19 mouse cellular contexts compared by ENCODE assay signal in genomic region chr9:48696330-48696729, GRCm38 (mm10).
A peak's percentile ranks its signal among the peaks of the same experiment; 100 is the strongest.
DNase-seq lines count a peak whose midpoint lies in the region; ATAC-seq lines count a peak whose summit lies in the region.
"Had no signal": no experiment of that assay in that cellular context is flagged by ENCODE, and none has a peak within 500 bp of the region (broad histone marks: within the 10 kb centered on the region; RNA-seq: fewer than 3 reads in every experiment).

No protein-coding gene starts in this region.

- peaks cover 13% of the 10 kb centered on the region; the same call in 1 of the 2 replicates for H3K36me3 ChIP-seq in forebrain, embryonic 10.5 days (replicated peaks)
- no peaks in the 10 kb centered on the region for H3K36me3 ChIP-seq in forebrain, embryonic 14.5 days (ENCODE audit: control insufficient read depth, insufficient read depth, low read length)
- peaks cover 8% of the 10 kb centered on the region; the same call in 1 of the 2 replicates for H3K36me3 ChIP-seq in hindbrain, embryonic 10.5 days
- H3K36me3 ChIP-seq in hindbrain, embryonic 12.5 days: no peaks in the 10 kb centered on the region
- no peaks in the 10 kb centered on the region for H3K36me3 ChIP-seq in midbrain, embryonic 11.5 days (ENCODE audit: control insufficient read depth, insufficient read depth, low read length)
- H3K36me3 ChIP-seq in midbrain, embryonic 16.5 days (ENCODE audit: control insufficient read depth, insufficient read depth, low read length): no peaks in the 10 kb centered on the region
- H3K36me3 ChIP-seq: hindbrain, embryonic 13.5 days; intestine, embryonic 15.5 days; limb, embryonic 15.5 days had no signal

- no peak overlapping the region for H3K9ac ChIP-seq in forebrain, embryonic 14.5 days (ENCODE audit: low read length)
- no peak overlapping the region for H3K9ac ChIP-seq in hindbrain, embryonic 12.5 days
- no peak overlapping the region for H3K9ac ChIP-seq in midbrain, embryonic 11.5 days (ENCODE audit: low read length)
- no peak overlapping the region for H3K9ac ChIP-seq in midbrain, embryonic 16.5 days (ENCODE audit: low read depth, low read length)
- H3K9ac ChIP-seq: hindbrain, embryonic 13.5 days; intestine, embryonic 15.5 days; limb, embryonic 15.5 days had no signal

- no peak for ATAC-seq in forebrain, embryonic 14.5 days
- no peak for ATAC-seq in hindbrain, embryonic 12.5 days (ENCODE audit: low FRiP score)
- peak; percentile 56; the same call in 1 of the 2 replicates for ATAC-seq in midbrain, embryonic 11.5 days (ENCODE audit: low FRiP score)
- ATAC-seq in midbrain, embryonic 16.5 days: no peak
- ATAC-seq: forebrain, embryonic 16.5 days; intestine, embryonic 15.5 days had no signal

- DNase-seq in forebrain, embryonic 10.5 days (ENCODE audit: extremely low spot score, low spot score): peak; percentile 42
- DNase-seq in forebrain, embryonic 14.5 days (ENCODE audit: low spot score): no peak
- no peak for DNase-seq in hindbrain, embryonic 10.5 days (ENCODE audit: low spot score)
- DNase-seq in midbrain, embryonic 11.5 days (ENCODE audit: low spot score, missing footprints): no peak
- DNase-seq in thymus, postnatal 4 days: peak; percentile 31
- DNase-seq in thymus, adult 18-20 months: no peak
- DNase-seq: cerebellum, adult 9-11 months; heart, adult 18-20 months; kidney, postnatal 4 days; right cerebral cortex, adult 18-20 months; thymus, postnatal 36 days had no signal

- H3K27ac ChIP-seq in forebrain, embryonic 10.5 days: peak overlapping the region; percentile 90
- H3K27ac ChIP-seq in forebrain, embryonic 14.5 days (ENCODE audit: low read depth, low read length): no peak overlapping the region
- peak overlapping the region; percentile 92 for H3K27ac ChIP-seq in hindbrain, embryonic 10.5 days
- no peak overlapping the region for H3K27ac ChIP-seq in hindbrain, embryonic 12.5 days
- H3K27ac ChIP-seq in midbrain, embryonic 11.5 days (ENCODE audit: low read depth, low read length): peak overlapping the region; percentile 91
- no peak overlapping the region for H3K27ac ChIP-seq in midbrain, embryonic 16.5 days (ENCODE audit: low read length)
- H3K27ac ChIP-seq: hindbrain, embryonic 13.5 days; intestine, embryonic 15.5 days; limb, embryonic 15.5 days had no signal

- WGBS in forebrain, embryonic 10.5 days: 10% methylated on average over 4 of the region's 4 CpGs
- 38% methylated on average over 4 of the region's 4 CpGs for WGBS in forebrain, embryonic 14.5 days
- 4% methylated on average over 4 of the region's 4 CpGs for WGBS in hindbrain, embryonic 10.5 days
- 13% methylated on average over 4 of the region's 4 CpGs for WGBS in hindbrain, embryonic 12.5 days
- WGBS in midbrain, embryonic 11.5 days: 3% methylated on average over 4 of the region's 4 CpGs
- WGBS in midbrain, embryonic 16.5 days: 14% methylated on average over 4 of the region's 4 CpGs

- no peaks in the 10 kb centered on the region for H3K27me3 ChIP-seq in forebrain, embryonic 10.5 days (ENCODE audit: poor library complexity, severe bottlenecking)
- H3K27me3 ChIP-seq in forebrain, embryonic 14.5 days (replicated peaks; ENCODE audit: control insufficient read depth, insufficient read depth, low read length): peaks cover 7% of the 10 kb centered on the region
- no peaks in the 10 kb centered on the region for H3K27me3 ChIP-seq in hindbrain, embryonic 10.5 days (ENCODE audit: insufficient read depth, poor library complexity, severe bottlenecking)
- no peaks in the 10 kb centered on the region for H3K27me3 ChIP-seq in hindbrain, embryonic 12.5 days
- H3K27me3 ChIP-seq in midbrain, embryonic 11.5 days (ENCODE audit: control insufficient read depth, insufficient read depth, low read length): no peaks in the 10 kb centered on the region
- no peaks in the 10 kb centered on the region for H3K27me3 ChIP-seq in midbrain, embryonic 16.5 days (ENCODE audit: control insufficient read depth, insufficient read depth, low read depth, low read length)
- H3K27me3 ChIP-seq: CH12.LX; intestine, embryonic 15.5 days had no signal

- no peaks in the 10 kb centered on the region for H3K9me3 ChIP-seq in forebrain, embryonic 10.5 days
- no peaks in the 10 kb centered on the region for H3K9me3 ChIP-seq in forebrain, embryonic 14.5 days (replicated peaks; ENCODE audit: control insufficient read depth, low read length)
- no peaks in the 10 kb centered on the region for H3K9me3 ChIP-seq in hindbrain, embryonic 10.5 days
- no peaks in the 10 kb centered on the region for H3K9me3 ChIP-seq in hindbrain, embryonic 12.5 days (replicated peaks)
- H3K9me3 ChIP-seq in midbrain, embryonic 11.5 days (ENCODE audit: control insufficient read depth, low read length): no peaks in the 10 kb centered on the region
- H3K9me3 ChIP-seq in midbrain, embryonic 16.5 days (replicated peaks; ENCODE audit: control insufficient read depth, low read length, poor library complexity, severe bottlenecking): no peaks in the 10 kb centered on the region
- H3K9me3 ChIP-seq: hindbrain, embryonic 13.5 days; intestine, embryonic 15.5 days; limb, embryonic 15.5 days had no signal

- no peak overlapping the region for H3K4me2 ChIP-seq in forebrain, embryonic 14.5 days (ENCODE audit: low read length)
- no peak overlapping the region for H3K4me2 ChIP-seq in hindbrain, embryonic 12.5 days (replicated peaks)
- H3K4me2 ChIP-seq in midbrain, embryonic 11.5 days: 0 out of 2 replicates have a peak overlapping the region, but pooled peaks have one; percentile 18
- no peak overlapping the region for H3K4me2 ChIP-seq in midbrain, embryonic 16.5 days (ENCODE audit: low read length)
- H3K4me2 ChIP-seq: hindbrain, embryonic 13.5 days; intestine, embryonic 15.5 days; limb, embryonic 15.5 days had no signal

- peak overlapping the region; percentile 22; the same call in 1 of the 2 replicates for H3K4me3 ChIP-seq in forebrain, embryonic 10.5 days
- H3K4me3 ChIP-seq in forebrain, embryonic 14.5 days (ENCODE audit: low read depth, low read length): no peak overlapping the region
- peak overlapping the region; percentile 26 for H3K4me3 ChIP-seq in hindbrain, embryonic 10.5 days
- no peak overlapping the region for H3K4me3 ChIP-seq in hindbrain, embryonic 12.5 days
- H3K4me3 ChIP-seq in midbrain, embryonic 11.5 days (ENCODE audit: low read depth, low read length): no peak overlapping the region
- H3K4me3 ChIP-seq in midbrain, embryonic 16.5 days (ENCODE audit: low read depth, low read length): no peak overlapping the region
- H3K4me3 ChIP-seq: hindbrain, embryonic 13.5 days; intestine, embryonic 15.5 days; limb, embryonic 15.5 days; myocyte had no signal

- peaks cover 94% of the 10 kb centered on the region for H3K4me1 ChIP-seq in forebrain, embryonic 10.5 days
- peaks cover 6% of the 10 kb centered on the region; the same call in 1 of the 2 replicates for H3K4me1 ChIP-seq in forebrain, embryonic 14.5 days (ENCODE audit: control insufficient read depth, insufficient read depth, low read length)
- peaks cover 97% of the 10 kb centered on the region for H3K4me1 ChIP-seq in hindbrain, embryonic 10.5 days (replicated peaks)
- peaks cover 43% of the 10 kb centered on the region for H3K4me1 ChIP-seq in hindbrain, embryonic 12.5 days
- peaks cover 56% of the 10 kb centered on the region for H3K4me1 ChIP-seq in midbrain, embryonic 11.5 days (ENCODE audit: control insufficient read depth, insufficient read depth, low read length)
- H3K4me1 ChIP-seq in midbrain, embryonic 16.5 days (ENCODE audit: control insufficient read depth, insufficient read depth, low read length): peaks cover 5% of the 10 kb centered on the region; the same call in 1 of the 2 replicates

Comparison
In these comparisons a context has a peak if more than half of its experiments do, and no peak if none do; other contexts are left out.
1. DNase-seq: peak in forebrain, embryonic 10.5 days (single experiment) and thymus, postnatal 4 days (single experiment); none in forebrain, embryonic 14.5 days (single experiment), hindbrain, embryonic 10.5 days (single experiment), midbrain, embryonic 11.5 days (single experiment) and thymus, adult 18-20 months (0 of 2).
2. H3K27ac ChIP-seq: peak in forebrain, embryonic 10.5 days (single experiment), hindbrain, embryonic 10.5 days (single experiment) and midbrain, embryonic 11.5 days (single experiment); none in forebrain, embryonic 14.5 days (single experiment), hindbrain, embryonic 12.5 days (single experiment) and midbrain, embryonic 16.5 days (single experiment).
3. H3K4me3 ChIP-seq: peak in forebrain, embryonic 10.5 days (single experiment) and hindbrain, embryonic 10.5 days (single experiment); none in forebrain, embryonic 14.5 days (single experiment), hindbrain, embryonic 12.5 days (single experiment), midbrain, embryonic 11.5 days (single experiment) and midbrain, embryonic 16.5 days (single experiment).